Mouse (Mus musculus): ENCODE measurements around the gene Med16. TPM values are rescaled to one million over a fixed set of nuclear protein-coding genes. Genes with fewer than 3 reads are reported as not detected.

The Med16 gene
- total and polyA plus RNA-seq, 2 experiments from 2014 or later: 36.2 to 64.7 TPM

- H3K4me1 ChIP-seq (ENCODE audit: control insufficient read depth, insufficient read depth): 0 out of 2 replicates have a peak, but pooled peaks cover 8% of the 10 kb centered on the region
- H3K27me3 ChIP-seq (ENCODE audit: control insufficient read depth, insufficient read depth, low read length): peaks cover 9% of the 10 kb centered on the region; the same call in 1 of the 2 replicates
- H3K36me3 ChIP-seq (replicated peaks; ENCODE audit: control insufficient read depth, insufficient read depth, low read length): no peaks in the 10 kb centered on the region
- no peak overlapping the region for H3K9ac ChIP-seq (replicated peaks; ENCODE audit: low read depth, low read length)
- DNase-seq (ENCODE audit: low spot score): no peak
- H3K4me2 ChIP-seq (ENCODE audit: low read depth, low read length): no peak overlapping the region; the same call in 1 of the 2 replicates
- H3K27ac ChIP-seq (ENCODE audit: low read depth): no peak overlapping the region
- ATAC-seq (ENCODE audit: insufficient read depth, low read depth): no peak
- 51% methylated on average over 12 of the region's 12 CpGs for WGBS
- no peak overlapping the region for H3K4me3 ChIP-seq (ENCODE audit: low read depth, low read length)
- no peaks in the 10 kb centered on the region for H3K9me3 ChIP-seq (replicated peaks; ENCODE audit: control insufficient read depth, low read length)
- no peak for TF ChIP-seq EP300 (IDR thresholded peaks at IDR 0.05; ENCODE audit: low read depth)
Observed at GRCm38 (mm10) chr10:79877757-79878156, 31.0 kb downstream of the Med16 start.

- 59% methylated on average over 1 of the region's 1 CpGs for WGBS
Observed at GRCm38 (mm10) chr10:79877174-79877573, 31.5 kb downstream of the Med16 start.

GRCm38 (mm10) chr10:79874290-79874862 is 34.3 kb downstream of the Med16 start, which contains the start of the genes Prtn3 and Plppr3:
Gene Prtn3, plus strand, starts transcription at chr10:79874476.
Gene Plppr3, minus strand, starts transcription at chr10:79874634.
- ATAC-seq (ENCODE audit: insufficient read depth, low read depth): peak; percentile 47
- no peak for TF ChIP-seq CTCF (IDR thresholded peaks at IDR 0.05; ENCODE audit: low read depth)

More at GRCm38 (mm10) chr10:79877174-79877573, 31.5 kb downstream of the Med16 start:
- Histone ChIP-seq H3K27ac (ENCODE audit: low read depth) (no peak overlapping the region), H3K27me3 (ENCODE audit: control insufficient read depth, insufficient read depth, low read length) (peaks cover 7% of the 10 kb centered on the region; the same call in 1 of the 2 replicates), H3K9ac (replicated peaks; ENCODE audit: low read depth, low read length) (no peak overlapping the region), H3K4me3 (ENCODE audit: low read depth, low read length) (no peak overlapping the region), H3K9me3 (replicated peaks; ENCODE audit: control insufficient read depth, low read length) (no peaks in the 10 kb centered on the region), H3K4me2 (ENCODE audit: low read depth, low read length) (no peak overlapping the region), H3K36me3 (replicated peaks; ENCODE audit: control insufficient read depth, insufficient read depth, low read length) (no peaks in the 10 kb centered on the region), H3K4me1 (ENCODE audit: control insufficient read depth, insufficient read depth) (0 out of 2 replicates have a peak, but pooled peaks cover 5% of the 10 kb centered on the region)
- no peak for ATAC-seq (ENCODE audit: insufficient read depth, low read depth)
- TF ChIP-seq EP300 (IDR thresholded peaks at IDR 0.05; ENCODE audit: low read depth): no peak
- no peak for DNase-seq (ENCODE audit: low spot score)

GRCm38 (mm10) chr10:79873715-79874289 is 34.9 kb downstream of the Med16 start:
- no peak overlapping the region for H3K27ac ChIP-seq (ENCODE audit: low read depth)
- H3K9me3 ChIP-seq (replicated peaks; ENCODE audit: control insufficient read depth, low read length): no peaks in the 10 kb centered on the region
- ATAC-seq (ENCODE audit: insufficient read depth, low read depth) (no peak), DNase-seq (ENCODE audit: low spot score) (no peak)
- peak overlapping the region; percentile 59 for H3K4me3 ChIP-seq (ENCODE audit: low read depth, low read length)
- 3% methylated on average over 26 of the region's 26 CpGs for WGBS
- H3K36me3 ChIP-seq (replicated peaks; ENCODE audit: control insufficient read depth, insufficient read depth, low read length): no peaks in the 10 kb centered on the region
- TF ChIP-seq CTCF (IDR thresholded peaks at IDR 0.05; ENCODE audit: low read depth): no peak
- TF ChIP-seq EP300 (IDR thresholded peaks at IDR 0.05; ENCODE audit: low read depth): no peak
- H3K4me1 ChIP-seq (ENCODE audit: control insufficient read depth, insufficient read depth): no peaks in the 10 kb centered on the region
- H3K9ac ChIP-seq (replicated peaks; ENCODE audit: low read depth, low read length): peak overlapping the region; percentile 52
- H3K27me3 ChIP-seq (ENCODE audit: control insufficient read depth, insufficient read depth, low read length): peaks cover 7% of the 10 kb centered on the region; the same call in 1 of the 2 replicates
- H3K4me2 ChIP-seq (ENCODE audit: low read depth, low read length): peak overlapping the region; percentile 93

More at GRCm38 (mm10) chr10:79874290-79874862, 34.3 kb downstream of the Med16 start, which contains the start of the genes Prtn3 and Plppr3:
- Histone ChIP-seq H3K36me3 (replicated peaks; ENCODE audit: control insufficient read depth, insufficient read depth, low read length) (no peaks in the 10 kb centered on the region), H3K9ac (replicated peaks; ENCODE audit: low read depth, low read length) (peak within 1 kb of the TSS; percentile 52), H3K27me3 (ENCODE audit: control insufficient read depth, insufficient read depth, low read length) (peaks cover 7% of the 10 kb centered on the region; the same call in 1 of the 2 replicates), H3K4me3 (ENCODE audit: low read depth, low read length) (peak within 1 kb of the TSS; percentile 59), H3K9me3 (replicated peaks; ENCODE audit: control insufficient read depth, low read length) (no peaks in the 10 kb centered on the region), H3K27ac (ENCODE audit: low read depth) (no peak within 1 kb of the TSS), H3K4me2 (ENCODE audit: low read depth, low read length) (peak within 1 kb of the TSS; percentile 93), H3K4me1 (ENCODE audit: control insufficient read depth, insufficient read depth) (no peaks in the 10 kb centered on the region)
- 2% methylated on average over 42 of the region's 57 CpGs for WGBS
- no peak for DNase-seq (ENCODE audit: low spot score)

- Histone ChIP-seq H3K9ac (replicated peaks; ENCODE audit: low read depth, low read length) (no peak overlapping the region), H3K4me2 (ENCODE audit: low read depth, low read length) (no peak overlapping the region), H3K36me3 (replicated peaks; ENCODE audit: control insufficient read depth, insufficient read depth, low read length) (no peaks in the 10 kb centered on the region), H3K27ac (ENCODE audit: low read depth) (no peak overlapping the region), H3K4me1 (ENCODE audit: control insufficient read depth, insufficient read depth) (no peaks in the 10 kb centered on the region), H3K4me3 (ENCODE audit: low read depth, low read length) (no peak overlapping the region), H3K9me3 (replicated peaks; ENCODE audit: control insufficient read depth, low read length) (no peaks in the 10 kb centered on the region), H3K27me3 (ENCODE audit: control insufficient read depth, insufficient read depth, low read length) (peaks cover 7% of the 10 kb centered on the region; the same call in 1 of the 2 replicates)
- DNase-seq (ENCODE audit: low spot score) (no peak), ATAC-seq (ENCODE audit: insufficient read depth, low read depth) (no peak)
- no peak for TF ChIP-seq CTCF (IDR thresholded peaks at IDR 0.05; ENCODE audit: low read depth)
- no peak for TF ChIP-seq EP300 (IDR thresholded peaks at IDR 0.05; ENCODE audit: low read depth)
- WGBS: 10% methylated on average over 6 of the region's 6 CpGs
Observed at GRCm38 (mm10) chr10:79873313-79873712, 35.4 kb downstream of the Med16 start.

Data from heart, postnatal 0 days (tissue).